Mouse (Mus musculus) liver, postnatal 0 days (tissue): ENCODE results near the gene Cyth3. TPM values are rescaled to one million over a fixed set of nuclear protein-coding genes. Genes with fewer than 3 reads are reported as not detected.
A peak's percentile ranks its signal among the peaks of the same experiment; 100 is the strongest.

Experiments
- ATAC-seq: fragments of 200-750 bp; cut with Nextera tagmentation; 2 replicates; pipeline ENCODE4 v1.8.0; 2017; ENCODE audit warnings: mild to moderate bottlenecking, moderate library complexity
- DNase-seq: peaks from one replicate; pipeline ENCODE4 v3.0.0-alpha.2; 2016
- H3K27ac ChIP-seq: fragments of 300-500 bp; sonication (generic); 2 replicates; pipeline ENCODE4 v1.5.1; 2014; ENCODE audit warnings: antibody characterized with exemption, moderate library complexity, mild to moderate bottlenecking, low read depth
- H3K27me3 ChIP-seq: fragments of 300-500 bp; sonication (generic); 2 replicates; pipeline ENCODE4 v1.6.1; 2014; ENCODE audit warnings: low read length, control low read depth, mixed read lengths; ENCODE audit not compliant: insufficient read depth
- H3K36me3 ChIP-seq: fragments of 300-500 bp; sonication (generic); replicated peaks from 2 replicates; pipeline ENCODE4 v1.6.1; 2014; ENCODE audit warnings: mild to moderate bottlenecking, control low read depth, low read length, moderate library complexity, mixed read lengths; ENCODE audit not compliant: insufficient read depth
- H3K4me1 ChIP-seq: fragments of 300-500 bp; sonication (generic); 2 replicates; pipeline ENCODE4 v1.6.1; 2014; ENCODE audit warnings: antibody characterized with exemption, mild to moderate bottlenecking, control low read depth; ENCODE audit not compliant: insufficient read depth
- H3K4me2 ChIP-seq: fragments of 300-500 bp; sonication (generic); 2 replicates; pipeline ENCODE4 v1.6.1; 2014; ENCODE audit warnings: low read depth, mild to moderate bottlenecking, low read length, moderate library complexity, mixed read lengths
- H3K4me3 ChIP-seq: fragments of 300-500 bp; sonication (generic); 2 replicates; pipeline ENCODE4 v1.5.1; 2014; ENCODE audit warnings: low read depth, low read length
- H3K9ac ChIP-seq: fragments of 300-500 bp; sonication (generic); replicated peaks from 2 replicates; pipeline ENCODE4 v1.6.1; 2014; ENCODE audit warnings: mild to moderate bottlenecking, moderate library complexity
- H3K9me3 ChIP-seq: fragments of 300-500 bp; sonication (generic); 2 replicates; pipeline ENCODE4 v1.6.1; 2016; ENCODE audit warnings: mild to moderate bottlenecking, control low read depth, low read length, mixed read lengths
- CTCF ChIP-seq: sonication (generic); IDR thresholded peaks from 2 replicates; pipeline ENCODE4 v1.5.1; 2016; ENCODE audit warnings: antibody characterized with exemption, low read depth
- EP300 ChIP-seq: IDR thresholded peaks from 2 replicates; pipeline ENCODE4 v1.6.1; 2016; ENCODE audit warnings: antibody characterized with exemption, low read depth, mild to moderate bottlenecking
- WGBS: fragments of 180-500 bp; shearing (Covaris S2); extraction: QIAGEN DNeasy Blood & Tissue Kit; methylation state at CpG from one replicate; pipeline ENCODE4 v1.1.7; 2014; ENCODE audit not compliant: insufficient replicate concordance; 5-methylcytosine and 5-hydroxymethylcytosine counted together
- polyA plus RNA-seq: library from polyadenylated mRNA; unstranded; fragments of >200 nt; fragmentation: Nextera tagmentation; extraction: Ambion mirVana; gene quantifications from 2 replicates; pipeline ENCODE4 v1.2.1, GENCODE M21; 2015

The Cyth3 gene
- polyA plus RNA-seq, 1 experiment from 2014 or later: 15.3 TPM

- Histone ChIP-seq H3K27me3 (no peaks in the 10 kb centered on the region), H3K4me1 (peaks cover under 1% of the 10 kb centered on the region; the same call in 1 of the 2 replicates), H3K9ac (no peak overlapping the region), H3K4me2 (no peak overlapping the region), H3K36me3 (no peaks in the 10 kb centered on the region), H3K4me3 (no peak overlapping the region), H3K27ac (no peak overlapping the region), H3K9me3 (no peaks in the 10 kb centered on the region)
- DNase-seq: no peak
- ATAC-seq: no peak
- 74% methylated on average over 4 of the region's 4 CpGs for WGBS
- TF ChIP-seq EP300: no peak
These were observed 9.0 kb upstream of the Cyth3 start for GRCm38 (mm10) chr5:143613265-143613664.

- no peaks in the 10 kb centered on the region for H3K9me3 ChIP-seq
- H3K27ac ChIP-seq: no peak overlapping the region
- no peak for TF ChIP-seq CTCF
- no peak for TF ChIP-seq EP300
- no peak overlapping the region for H3K9ac ChIP-seq
- no peaks in the 10 kb centered on the region; the same call in 1 of the 2 replicates for H3K27me3 ChIP-seq
- DNase-seq (no peak), ATAC-seq (no peak)
- no peak overlapping the region for H3K4me3 ChIP-seq
- WGBS: 59% methylated on average over 5 of the region's 5 CpGs
- peaks cover 8% of the 10 kb centered on the region for H3K4me1 ChIP-seq
- no peaks in the 10 kb centered on the region for H3K36me3 ChIP-seq
- no peak overlapping the region for H3K4me2 ChIP-seq
These were observed 7.7 kb upstream of the Cyth3 start for GRCm38 (mm10) chr5:143614519-143614918.

GRCm38 (mm10) chr5:143615353-143615752, 6.9 kb upstream of the Cyth3 start:
- Histone ChIP-seq H3K27ac (no peak overlapping the region), H3K4me1 (peaks cover 8% of the 10 kb centered on the region), H3K4me2 (no peak overlapping the region), H3K9me3 (no peaks in the 10 kb centered on the region), H3K4me3 (no peak overlapping the region), H3K36me3 (no peaks in the 10 kb centered on the region), H3K27me3 (no peaks in the 10 kb centered on the region; the same call in 1 of the 2 replicates), H3K9ac (no peak overlapping the region)
- ATAC-seq (no peak), DNase-seq (no peak)
- 72% methylated on average over 2 of the region's 2 CpGs for WGBS
- TF ChIP-seq CTCF (no peak), EP300 (no peak)

- no peak overlapping the region for H3K4me3 ChIP-seq
- no peaks in the 10 kb centered on the region for H3K9me3 ChIP-seq
- no peak for TF ChIP-seq EP300
- TF ChIP-seq CTCF: no peak
- no peak overlapping the region for H3K4me2 ChIP-seq
- DNase-seq (no peak), ATAC-seq (no peak)
- WGBS: 88% methylated on average over 4 of the region's 4 CpGs
- peaks cover 8% of the 10 kb centered on the region for H3K4me1 ChIP-seq
- no peaks in the 10 kb centered on the region for H3K36me3 ChIP-seq
- H3K27ac ChIP-seq: no peak overlapping the region
- H3K9ac ChIP-seq: no peak overlapping the region
- no peaks in the 10 kb centered on the region; the same call in 1 of the 2 replicates for H3K27me3 ChIP-seq
These were observed 6.1 kb upstream of the Cyth3 start for GRCm38 (mm10) chr5:143616116-143616515.

- Histone ChIP-seq H3K9ac (no peak overlapping the region), H3K27me3 (no peaks in the 10 kb centered on the region; the same call in 1 of the 2 replicates), H3K36me3 (no peaks in the 10 kb centered on the region), H3K27ac (no peak overlapping the region), H3K4me1 (peaks cover 10% of the 10 kb centered on the region), H3K4me2 (no peak overlapping the region), H3K4me3 (no peak overlapping the region), H3K9me3 (no peaks in the 10 kb centered on the region)
- WGBS: 91% methylated on average over 3 of the region's 3 CpGs
- DNase-seq (no peak), ATAC-seq (0 out of 2 replicates have a peak, but pooled peaks have one; percentile 41)
- TF ChIP-seq EP300 (no peak), CTCF (no peak)
These were observed 5.5 kb upstream of the Cyth3 start for GRCm38 (mm10) chr5:143616657-143617329.

- 69% methylated on average over 10 of the region's 10 CpGs for WGBS
- Histone ChIP-seq H3K27ac (no peak overlapping the region), H3K4me2 (no peak overlapping the region), H3K36me3 (no peaks in the 10 kb centered on the region), H3K4me1 (peaks cover 14% of the 10 kb centered on the region), H3K4me3 (no peak overlapping the region), H3K27me3 (no peaks in the 10 kb centered on the region; the same call in 1 of the 2 replicates), H3K9me3 (no peaks in the 10 kb centered on the region), H3K9ac (no peak overlapping the region)
- no peak for ATAC-seq
- no peak for DNase-seq
- TF ChIP-seq CTCF (no peak), EP300 (no peak)
These were observed 4.6 kb upstream of the Cyth3 start for GRCm38 (mm10) chr5:143617487-143618209.
